Mouse (Mus musculus) intestine, embryonic 14.5 days (tissue): ENCODE measurements around the gene Tbxas1. TPM values are rescaled to one million over a fixed set of nuclear protein-coding genes. Genes with fewer than 3 reads are reported as not detected.

Experiments
- ATAC-seq: fragments of 200-750 bp; cut with Nextera tagmentation; replicated peaks from 2 replicates; pipeline ENCODE4 v1.8.0; 2017; ENCODE audit warnings: low read depth, moderate number of reproducible peaks, moderate TSS enrichment, moderate library complexity; ENCODE audit not compliant: low FRiP score, low TSS enrichment
- DNase-seq: peaks from one replicate; pipeline ENCODE4 v3.0.0-alpha.2; 2018; ENCODE audit warnings: low spot score
- H3K27ac ChIP-seq: fragments of 300-500 bp; sonication (generic); 2 replicates; pipeline ENCODE4 v1.5.1; 2014; ENCODE audit warnings: low read depth, mild to moderate bottlenecking, control low read depth
- H3K27me3 ChIP-seq: fragments of 300-500 bp; sonication (generic); replicated peaks from 2 replicates; pipeline ENCODE4 v1.6.1; 2014; ENCODE audit warnings: low read length, control low read depth; ENCODE audit not compliant: control insufficient read depth, insufficient read depth
- H3K36me3 ChIP-seq: fragments of 300-500 bp; sonication (generic); 2 replicates; pipeline ENCODE4 v1.6.1; 2014; ENCODE audit warnings: low read length, control low read depth; ENCODE audit not compliant: control insufficient read depth, insufficient read depth
- H3K4me1 ChIP-seq: fragments of 300-500 bp; sonication (generic); replicated peaks from 2 replicates; pipeline ENCODE4 v1.6.1; 2014; ENCODE audit warnings: low read length, control low read depth, mixed read lengths; ENCODE audit not compliant: control insufficient read depth, insufficient read depth
- H3K4me2 ChIP-seq: fragments of 300-500 bp; sonication (generic); 2 replicates; pipeline ENCODE4 v1.6.1; 2014; ENCODE audit warnings: low read length
- H3K4me3 ChIP-seq: fragments of 300-500 bp; sonication (generic); 2 replicates; pipeline ENCODE4 v1.5.1; 2014; ENCODE audit warnings: low read depth, low read length, control low read depth, mixed read lengths
- H3K9ac ChIP-seq: fragments of 300-500 bp; sonication (generic); 2 replicates; pipeline ENCODE4 v1.6.1; 2014; ENCODE audit warnings: mild to moderate bottlenecking, low read length
- H3K9me3 ChIP-seq: fragments of 300-500 bp; sonication (generic); 2 replicates; pipeline ENCODE4 v1.6.1; 2016; ENCODE audit warnings: low read length, control low read depth; ENCODE audit not compliant: control insufficient read depth
- WGBS: fragments of 180-500 bp; shearing (Covaris S2); extraction: QIAGEN DNeasy Blood & Tissue Kit; methylation state at CpG from one replicate; pipeline ENCODE4 v1.1.7; 2014; 5-methylcytosine and 5-hydroxymethylcytosine counted together
- polyA plus RNA-seq: library from polyadenylated mRNA; unstranded; fragments of >200 nt; fragmentation: Nextera tagmentation; extraction: Ambion mirVana; gene quantifications from 2 replicates; pipeline ENCODE4 v1.2.1, GENCODE M21; 2014

Gene Tbxas1
- polyA plus RNA-seq, 1 experiment from 2014 or later: 2.1 TPM

GRCm38 (mm10) chr6:38941016-38941415 is 65.8 kb downstream of the Tbxas1 start:
- H3K4me2 ChIP-seq: no peak overlapping the region
- no peaks in the 10 kb centered on the region for H3K27me3 ChIP-seq
- no peaks in the 10 kb centered on the region for H3K4me1 ChIP-seq
- no peak overlapping the region for H3K9ac ChIP-seq
- ATAC-seq: no peak
- H3K9me3 ChIP-seq: no peaks in the 10 kb centered on the region; the same call in 1 of the 2 replicates
- no peak for DNase-seq
- WGBS: 78% methylated on average over 1 of the region's 1 CpGs
- no peak overlapping the region for H3K27ac ChIP-seq
- H3K36me3 ChIP-seq: no peaks in the 10 kb centered on the region
- H3K4me3 ChIP-seq: no peak overlapping the region

GRCm38 (mm10) chr6:38942771-38943170 is 67.6 kb downstream of the Tbxas1 start:
- Histone ChIP-seq H3K4me1 (no peaks in the 10 kb centered on the region), H3K27ac (no peak overlapping the region), H3K9ac (no peak overlapping the region), H3K36me3 (no peaks in the 10 kb centered on the region), H3K4me2 (no peak overlapping the region), H3K27me3 (no peaks in the 10 kb centered on the region), H3K4me3 (no peak overlapping the region), H3K9me3 (no peaks in the 10 kb centered on the region; the same call in 1 of the 2 replicates)
- DNase-seq (no peak), ATAC-seq (no peak)
- WGBS: 90% methylated on average over 3 of the region's 3 CpGs

- H3K27ac ChIP-seq: no peak overlapping the region
- no peak overlapping the region for H3K4me3 ChIP-seq
- no peak overlapping the region for H3K9ac ChIP-seq
- ATAC-seq (no peak), DNase-seq (no peak)
- H3K4me1 ChIP-seq: 0 out of 2 replicates have a peak, but pooled peaks cover under 1% of the 10 kb centered on the region
- H3K9me3 ChIP-seq: no peaks in the 10 kb centered on the region; the same call in 1 of the 2 replicates
- 76% methylated on average over 8 of the region's 8 CpGs for WGBS
- H3K27me3 ChIP-seq: no peaks in the 10 kb centered on the region
- no peaks in the 10 kb centered on the region for H3K36me3 ChIP-seq
- H3K4me2 ChIP-seq: no peak overlapping the region
Measured at GRCm38 (mm10) chr6:38944392-38944791, 69.2 kb downstream of the Tbxas1 start.

GRCm38 (mm10) chr6:38944826-38945225 is 69.6 kb downstream of the Tbxas1 start:
- Histone ChIP-seq H3K27me3 (no peaks in the 10 kb centered on the region), H3K4me1 (peaks cover 4% of the 10 kb centered on the region; the same call in 1 of the 2 replicates), H3K27ac (no peak overlapping the region), H3K9me3 (no peaks in the 10 kb centered on the region; the same call in 1 of the 2 replicates), H3K4me2 (no peak overlapping the region), H3K9ac (no peak overlapping the region), H3K4me3 (no peak overlapping the region), H3K36me3 (no peaks in the 10 kb centered on the region)
- WGBS: 86% methylated on average over 7 of the region's 7 CpGs
- no peak for DNase-seq
- ATAC-seq: no peak

GRCm38 (mm10) chr6:38945681-38946080 is 70.5 kb downstream of the Tbxas1 start:
- WGBS: 90% methylated on average over 3 of the region's 3 CpGs
- H3K4me2 ChIP-seq: no peak overlapping the region
- no peak overlapping the region for H3K4me3 ChIP-seq
- peaks cover 8% of the 10 kb centered on the region; the same call in 1 of the 2 replicates for H3K4me1 ChIP-seq
- H3K9me3 ChIP-seq: no peaks in the 10 kb centered on the region; the same call in 1 of the 2 replicates
- H3K27me3 ChIP-seq: no peaks in the 10 kb centered on the region
- no peak overlapping the region for H3K27ac ChIP-seq
- ATAC-seq (no peak), DNase-seq (no peak)
- no peak overlapping the region for H3K9ac ChIP-seq
- no peaks in the 10 kb centered on the region for H3K36me3 ChIP-seq

- Histone ChIP-seq H3K4me2 (no peak overlapping the region), H3K4me3 (no peak overlapping the region)
- DNase-seq: no peak
Measured at GRCm38 (mm10) chr6:38947282-38947681, 72.1 kb downstream of the Tbxas1 start.

GRCm38 (mm10) chr6:38949683-38950161 is 74.5 kb downstream of the Tbxas1 start:
- no peak for DNase-seq
- ATAC-seq: no peak
- 46% methylated on average over 5 of the region's 5 CpGs for WGBS
- Histone ChIP-seq H3K9me3 (no peaks in the 10 kb centered on the region), H3K4me1 (peaks cover 8% of the 10 kb centered on the region; the same call in 1 of the 2 replicates), H3K9ac (no peak overlapping the region), H3K4me2 (no peak overlapping the region), H3K36me3 (no peaks in the 10 kb centered on the region), H3K27ac (no peak overlapping the region; the same call in 1 of the 2 replicates), H3K4me3 (no peak overlapping the region), H3K27me3 (no peaks in the 10 kb centered on the region)

More at GRCm38 (mm10) chr6:38947282-38947681, 72.1 kb downstream of the Tbxas1 start:
- H3K4me1 ChIP-seq: peaks cover 8% of the 10 kb centered on the region; the same call in 1 of the 2 replicates
- 79% methylated on average over 4 of the region's 4 CpGs for WGBS
- H3K27me3 ChIP-seq: no peaks in the 10 kb centered on the region
- ATAC-seq: no peak
- H3K9ac ChIP-seq: no peak overlapping the region
- H3K27ac ChIP-seq: no peak overlapping the region
- no peaks in the 10 kb centered on the region; the same call in 1 of the 2 replicates for H3K9me3 ChIP-seq
- H3K36me3 ChIP-seq: no peaks in the 10 kb centered on the region

- no peaks in the 10 kb centered on the region for H3K36me3 ChIP-seq
- ATAC-seq (no peak), DNase-seq (no peak)
- H3K27ac ChIP-seq: no peak overlapping the region
- H3K27me3 ChIP-seq: no peaks in the 10 kb centered on the region
- H3K4me2 ChIP-seq: no peak overlapping the region
- no peak overlapping the region for H3K9ac ChIP-seq
- WGBS: 21% methylated on average over 4 of the region's 4 CpGs
- no peaks in the 10 kb centered on the region for H3K9me3 ChIP-seq
- peaks cover 8% of the 10 kb centered on the region; the same call in 1 of the 2 replicates for H3K4me1 ChIP-seq
- no peak overlapping the region for H3K4me3 ChIP-seq
Measured at GRCm38 (mm10) chr6:38950341-38950740, 75.1 kb downstream of the Tbxas1 start.

- no peak for ATAC-seq
Measured at GRCm38 (mm10) chr6:38950838-38951237, 75.6 kb downstream of the Tbxas1 start.

More at GRCm38 (mm10) chr6:38950838-38951237, 75.6 kb downstream of the Tbxas1 start:
- no peak overlapping the region for H3K4me3 ChIP-seq
- H3K36me3 ChIP-seq: no peaks in the 10 kb centered on the region
- H3K9ac ChIP-seq: no peak overlapping the region
- no peaks in the 10 kb centered on the region for H3K27me3 ChIP-seq
- WGBS: 62% methylated on average over 3 of the region's 3 CpGs
- H3K4me1 ChIP-seq: peaks cover 8% of the 10 kb centered on the region; the same call in 1 of the 2 replicates
- DNase-seq: no peak
- no peak overlapping the region for H3K27ac ChIP-seq
- no peaks in the 10 kb centered on the region for H3K9me3 ChIP-seq
- no peak overlapping the region for H3K4me2 ChIP-seq
